Mouse (Mus musculus) mesoderm, embryonic 11.5 days (tissue): Measurements from ENCODE around the gene Try10.
"Not testable (repeated sequence)": the region's sequence is repeated elsewhere in the genome, so short reads cannot be mapped to it uniquely, and the experiment has no call there.

ENCODE experiments used
- DNase-seq: peaks from one replicate; pipeline ENCODE4 v3.0.0-alpha.2; 2012; ENCODE audit warnings: low read depth, low spot score

Try10 gene

DNA sequence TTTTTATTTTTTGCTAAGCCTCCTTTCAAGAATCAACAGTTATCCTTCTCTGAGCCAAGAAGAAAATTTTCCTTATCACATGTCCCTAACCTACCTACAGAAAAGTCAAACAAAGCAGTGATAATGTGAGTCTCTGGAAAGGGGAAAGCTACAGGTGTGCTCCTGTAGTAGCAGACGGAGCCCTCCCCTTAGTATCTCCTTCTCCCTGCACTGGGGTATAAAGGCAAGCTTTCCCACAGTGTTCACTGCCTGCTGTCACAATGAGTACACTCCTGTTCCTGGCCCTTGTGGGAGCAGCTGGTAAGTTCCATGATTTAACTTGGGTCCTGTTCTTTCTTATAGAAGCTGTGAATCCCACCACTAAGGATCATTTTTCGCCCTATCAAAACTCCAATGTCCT, at the start of gene Try10:
Gene Try10 (plus strand): TSS at position 174 of the 400 bp plus-strand sequence.
- DNase-seq: no peak

GRCm38 (mm10) chr6:41316741-41317140, 37.2 kb upstream of the Try10 start, which contains the start of gene Try5:
Gene Try5, minus strand, starts transcription at chr6:41316841.
- DNase-seq: not testable (repeated sequence)

- not testable (repeated sequence) for DNase-seq
Observed at GRCm38 (mm10) chr6:41373772-41374171, 19.9 kb downstream of the Try10 start.

DNA sequence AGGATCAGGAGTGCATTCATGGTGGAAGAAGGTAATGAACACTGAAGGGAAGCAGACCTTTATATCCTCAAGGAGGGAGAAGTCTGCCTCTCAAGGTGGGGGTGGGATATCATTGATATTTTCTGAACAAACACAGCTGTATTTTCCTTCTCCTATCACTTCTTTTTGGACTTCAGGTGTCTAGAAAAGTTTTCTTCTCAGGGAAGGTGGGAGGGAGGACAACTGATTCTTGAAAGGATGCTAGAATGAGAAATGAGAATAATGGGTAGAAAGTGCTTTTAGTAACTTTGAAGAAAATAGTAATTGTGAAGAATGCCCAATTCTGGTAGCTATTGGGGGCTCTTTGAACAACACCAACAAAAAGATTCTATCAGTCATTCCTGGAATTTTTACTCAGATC, 23.7 kb downstream of the Try10 start, which contains the start of gene Prss3:
Gene Prss3 (minus strand): TSS at position 101 of the 400 bp plus-strand sequence.
- not testable (repeated sequence) for DNase-seq

DNA sequence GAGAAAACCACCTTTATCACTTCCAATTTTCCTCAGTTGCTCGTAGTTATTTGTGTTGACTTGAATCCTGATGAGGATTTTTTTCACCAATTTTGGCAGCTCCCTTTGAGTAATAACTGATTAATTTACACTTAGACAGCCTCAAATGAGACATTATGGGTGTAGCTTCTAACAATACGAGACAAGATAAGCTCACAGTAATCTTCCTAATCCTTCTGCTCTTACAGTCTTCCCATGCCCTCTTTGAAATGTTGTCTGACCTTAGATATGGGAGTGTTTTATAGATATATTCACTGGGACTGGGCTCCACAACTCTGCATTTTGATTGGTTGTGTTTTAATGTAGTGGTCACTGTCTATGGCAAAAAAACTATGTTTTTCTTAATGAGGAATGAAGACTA, 32.9 kb downstream of the Try10 start:
- DNase-seq: no peak

- DNase-seq: not testable (repeated sequence)
Observed at GRCm38 (mm10) chr6:41391640-41392039, 37.7 kb downstream of the Try10 start.

- not testable (repeated sequence) for DNase-seq
Observed at GRCm38 (mm10) chr6:41392056-41392455, 38.2 kb downstream of the Try10 start, which contains the start of gene Gm5771. Gene Gm5771, plus strand, starts transcription at chr6:41392356.
